Comparison of ENCODE assay signal across 20 mouse cellular contexts in genomic region chr8:47279898-47280297, GRCm38 (mm10).
DNase-seq lines count a peak whose midpoint lies in the region; ATAC-seq lines count a peak whose summit lies in the region.
"Had no signal": no experiment of that assay in that cellular context is flagged by ENCODE, and none has a peak within 500 bp of the region (broad histone marks: within the 10 kb centered on the region; RNA-seq: fewer than 3 reads in every experiment).

No protein-coding gene starts in this region.

- H3K36me3 ChIP-seq in hindbrain, embryonic 16.5 days (ENCODE audit: control insufficient read depth, insufficient read depth, low read length): no peaks in the 10 kb centered on the region
- H3K36me3 ChIP-seq in hindbrain, embryonic 12.5 days: no peaks in the 10 kb centered on the region
- H3K36me3 ChIP-seq: heart, embryonic 15.5 days; neural tube, embryonic 12.5 days had no signal

- H3K4me2 ChIP-seq in hindbrain, embryonic 16.5 days (ENCODE audit: low read length): peak overlapping the region; percentile 12; the same call in 1 of the 2 replicates
- no peak overlapping the region for H3K4me2 ChIP-seq in hindbrain, embryonic 12.5 days (replicated peaks)
- H3K4me2 ChIP-seq: heart, embryonic 15.5 days; neural tube, embryonic 12.5 days had no signal

- H3K27me3 ChIP-seq in hindbrain, embryonic 16.5 days (replicated peaks; ENCODE audit: control insufficient read depth, insufficient read depth, low read length): no peaks in the 10 kb centered on the region
- no peaks in the 10 kb centered on the region for H3K27me3 ChIP-seq in hindbrain, embryonic 12.5 days
- H3K27me3 ChIP-seq: heart, embryonic 15.5 days; neural tube, embryonic 12.5 days had no signal

- ATAC-seq in frontal cortex, adult (ENCODE audit: low TSS enrichment): peak; percentile 64
- ATAC-seq in hindbrain, embryonic 16.5 days: no peak
- no peak for ATAC-seq in hindbrain, embryonic 12.5 days (ENCODE audit: low FRiP score)
- ATAC-seq: inflammation-experienced regulatory T-cells, adult 6 months had no signal

- H3K9ac ChIP-seq in hindbrain, embryonic 16.5 days (ENCODE audit: low read depth, low read length): no peak overlapping the region
- no peak overlapping the region for H3K9ac ChIP-seq in hindbrain, embryonic 12.5 days
- H3K9ac ChIP-seq: heart, embryonic 15.5 days; neural tube, embryonic 12.5 days had no signal

- H3K4me3 ChIP-seq in hindbrain, embryonic 16.5 days (ENCODE audit: low read length): no peak overlapping the region
- no peak overlapping the region for H3K4me3 ChIP-seq in hindbrain, embryonic 12.5 days
- H3K4me3 ChIP-seq: heart, embryonic 15.5 days; neural tube, embryonic 12.5 days had no signal

- DNase-seq in frontal cortex, postnatal 10 days (ENCODE audit: low spot score in 2 of 2): no peak
- DNase-seq in right cerebral cortex, adult 18-20 months: peak; percentile 66
- DNase-seq in right cerebral cortex, postnatal 4 days: no peak
- no peak for DNase-seq in ovary, postnatal 36 days (ENCODE audit: low spot score)
- DNase-seq: adrenal gland, postnatal 10 days; B cell, adult 2 months; cerebellum, adult 18-20 months; kidney, adult 9 months; kidney, postnatal 36 days; layer of hippocampus, postnatal 36 days; left cerebral cortex, postnatal 4 days; lung, adult 2 months; lung, postnatal 36 days; thymus, adult 18-20 months had no signal

- H3K4me1 ChIP-seq in hindbrain, embryonic 16.5 days (ENCODE audit: control insufficient read depth, insufficient read depth, low read depth, low read length): peaks cover 43% of the 10 kb centered on the region
- H3K4me1 ChIP-seq in hindbrain, embryonic 12.5 days: peaks cover 75% of the 10 kb centered on the region

- peak overlapping the region; percentile 39; the same call in 1 of the 2 replicates for H3K27ac ChIP-seq in hindbrain, embryonic 16.5 days (ENCODE audit: low read depth, low read length)
- H3K27ac ChIP-seq in hindbrain, embryonic 12.5 days: no peak overlapping the region
- H3K27ac ChIP-seq: heart, embryonic 15.5 days; neural tube, embryonic 12.5 days had no signal

- H3K9me3 ChIP-seq in hindbrain, embryonic 16.5 days (ENCODE audit: control insufficient read depth, low read length): no peaks in the 10 kb centered on the region
- no peaks in the 10 kb centered on the region for H3K9me3 ChIP-seq in hindbrain, embryonic 12.5 days (replicated peaks)
- H3K9me3 ChIP-seq: heart, embryonic 15.5 days; neural tube, embryonic 12.5 days had no signal

- WGBS in hindbrain, embryonic 16.5 days: 41% methylated on average over 10 of the region's 10 CpGs
- WGBS in hindbrain, embryonic 12.5 days: 66% methylated on average over 10 of the region's 10 CpGs
